Mouse (Mus musculus) urinary bladder, postnatal 14 days (tissue): ENCODE results near the gene Miip.

ENCODE experiments used
- DNase-seq: peaks from one replicate; pipeline ENCODE4 v3.0.0; 2021; ENCODE audit warnings: low spot score

Miip gene

DNA sequence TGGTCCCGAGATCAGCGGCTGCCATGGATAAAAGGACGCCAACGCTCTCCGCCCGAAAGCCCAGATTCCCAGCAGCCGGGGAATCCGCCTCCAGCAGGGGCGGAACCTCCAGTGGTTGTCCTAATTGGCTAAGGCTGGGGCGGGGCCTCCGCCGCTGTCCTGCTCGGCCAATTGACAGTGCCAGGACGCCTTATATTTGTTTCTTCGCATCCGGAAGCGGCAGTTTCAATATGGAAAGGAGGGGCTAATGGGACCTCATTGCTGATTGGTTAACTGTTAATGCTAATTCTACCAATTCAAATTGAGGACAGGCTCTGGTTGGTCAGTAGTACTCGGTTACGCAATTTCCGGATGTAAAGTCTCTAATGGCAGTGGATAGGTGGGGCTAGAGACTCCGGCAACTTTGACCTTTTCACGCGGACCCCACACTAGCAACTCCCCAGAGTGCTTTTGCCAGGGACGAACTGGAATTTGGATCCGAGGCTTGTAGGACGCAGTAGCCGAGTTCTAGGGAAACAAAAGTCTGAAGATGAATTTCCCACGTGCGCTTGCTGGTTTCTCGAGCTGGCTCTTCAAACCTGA lies at the start of gene Miip, which contains the start of gene Fv1:
TSS of gene Miip (minus strand) at position 367 of the 582 bp plus-strand sequence.
TSS of gene Fv1 (plus strand) at position 530 of the 582 bp plus-strand sequence.
- peak; percentile 95 for DNase-seq

- DNase-seq = no peak
These were observed 40.9 kb upstream of the Miip start for GRCm38 (mm10) chr4:147909486-147909885.

- peak; percentile 63 for DNase-seq
These were observed 37.6 kb upstream of the Miip start for GRCm38 (mm10) chr4:147906230-147906629.

DNA sequence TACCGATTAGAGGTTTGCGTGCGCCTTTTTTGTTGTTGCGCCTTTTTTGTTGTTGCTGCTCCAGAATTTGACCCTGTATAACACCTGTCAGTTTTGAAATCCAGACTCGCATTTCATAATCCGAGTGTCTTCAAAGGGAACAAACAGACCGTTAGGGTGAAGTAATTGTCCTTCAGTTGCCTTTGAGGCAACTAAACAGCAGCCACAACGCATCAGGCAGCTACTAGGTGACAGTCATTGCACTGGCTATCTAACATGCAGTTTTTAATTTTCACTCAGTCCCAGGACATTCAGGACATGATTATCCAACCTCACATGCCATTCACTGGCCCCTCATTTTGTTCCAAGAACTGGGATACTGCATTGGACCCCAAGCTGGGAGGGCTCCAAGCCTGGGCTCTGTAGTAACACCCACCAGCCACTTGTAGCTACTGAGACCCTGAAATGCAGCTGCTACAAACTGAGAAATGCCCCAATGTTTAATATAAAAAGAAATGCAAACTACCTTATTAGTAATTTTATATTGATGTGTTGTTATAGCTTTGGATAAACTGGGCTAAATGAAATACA lies 36.6 kb upstream of the Miip start:
- no peak for DNase-seq

DNA sequence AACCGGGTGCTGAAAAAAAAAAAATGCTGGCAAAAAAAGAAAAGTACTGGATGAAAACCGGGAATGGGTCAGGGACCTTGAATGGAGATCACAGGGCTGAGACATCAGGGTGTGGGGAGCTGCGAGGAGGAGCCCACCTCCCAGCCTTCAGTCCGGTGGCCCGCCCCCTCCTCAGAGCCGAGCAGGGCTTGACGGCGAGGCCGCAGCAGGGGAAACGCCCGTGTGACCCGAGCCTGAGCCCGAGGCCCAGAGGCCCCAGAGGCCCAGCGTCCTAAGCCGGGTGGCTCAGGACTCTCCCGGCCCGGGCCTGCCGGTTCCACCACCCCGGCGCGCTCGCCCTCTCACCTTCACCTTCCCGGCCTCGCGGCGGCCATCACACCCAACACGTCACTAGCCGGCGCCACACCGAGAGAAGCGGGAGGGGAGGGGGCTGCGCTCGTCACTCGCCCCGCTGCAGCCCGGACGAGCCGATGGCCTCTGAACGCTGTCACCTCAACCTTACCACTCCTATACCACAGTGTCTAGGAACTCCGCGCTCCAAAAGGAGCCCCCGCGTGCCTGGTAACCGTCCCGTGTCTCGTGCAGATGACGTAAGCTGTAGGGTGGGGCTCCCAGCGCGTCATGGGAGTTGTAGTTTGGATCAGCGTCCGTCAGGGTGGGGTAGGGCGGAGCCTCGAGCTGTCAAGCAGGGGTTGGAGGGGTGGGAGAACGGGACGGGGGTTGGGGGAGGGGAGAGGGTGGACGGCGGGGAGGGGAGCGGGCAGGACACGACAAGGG lies 35.9 kb upstream of the Miip start, which contains the start of gene Mfn2:
TSS of gene Mfn2 (minus strand) at position 392 of the 777 bp plus-strand sequence.
- peak; percentile 89 for DNase-seq

DNA sequence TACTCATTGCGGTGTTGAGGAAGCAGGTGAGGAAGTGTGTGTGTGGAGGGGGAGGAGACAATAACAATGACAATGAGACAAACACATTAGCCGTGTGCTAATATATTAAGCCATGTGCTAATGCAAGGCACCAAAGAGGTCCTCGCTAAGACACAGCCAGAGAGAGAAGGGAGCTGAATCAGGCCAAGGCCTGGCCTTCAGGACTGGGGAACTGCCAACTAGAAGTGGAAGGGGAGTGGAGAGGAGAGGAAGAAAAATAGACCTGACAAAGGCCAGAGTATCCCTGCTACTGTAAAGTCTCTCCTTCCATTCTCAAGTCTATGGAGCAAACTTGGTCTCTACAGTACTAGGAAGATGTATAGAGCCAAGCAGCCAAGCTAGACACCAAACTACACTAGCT lies 35.0 kb upstream of the Miip start:
- DNase-seq = no peak

- DNase-seq = no peak
These were observed 34.4 kb upstream of the Miip start for GRCm38 (mm10) chr4:147902906-147903500.

GRCm38 (mm10) chr4:147900452-147900851 lies 31.8 kb upstream of the Miip start:
- DNase-seq = no peak

- DNase-seq = no peak
These were observed 28.7 kb upstream of the Miip start for GRCm38 (mm10) chr4:147897348-147897747.

DNA sequence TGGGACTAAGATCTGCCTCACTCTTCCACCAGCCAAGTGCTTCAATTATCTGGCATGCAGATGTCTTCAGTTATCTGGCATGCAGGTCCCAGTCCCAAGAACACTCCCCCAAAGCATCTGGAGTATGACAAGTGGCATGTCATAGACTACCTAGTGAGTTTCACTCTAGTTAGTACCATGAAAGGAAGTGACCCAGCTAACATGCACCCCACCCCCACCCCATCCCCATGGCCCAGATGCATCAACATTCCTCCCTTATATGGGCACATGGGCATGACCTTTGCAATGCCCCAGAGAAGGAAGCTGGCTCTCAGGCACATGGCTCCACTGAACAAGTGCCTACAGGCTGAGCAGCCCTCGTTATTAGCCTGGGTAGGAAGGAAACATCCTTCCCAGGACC lies 27.8 kb upstream of the Miip start:
- no peak for DNase-seq

- DNase-seq = no peak
These were observed 27.3 kb upstream of the Miip start for GRCm38 (mm10) chr4:147895815-147896330.

GRCm38 (mm10) chr4:147890341-147890740 lies 21.7 kb upstream of the Miip start:
- DNase-seq = no peak

- DNase-seq = no peak
These were observed 19.6 kb upstream of the Miip start for GRCm38 (mm10) chr4:147888237-147888636.

DNA sequence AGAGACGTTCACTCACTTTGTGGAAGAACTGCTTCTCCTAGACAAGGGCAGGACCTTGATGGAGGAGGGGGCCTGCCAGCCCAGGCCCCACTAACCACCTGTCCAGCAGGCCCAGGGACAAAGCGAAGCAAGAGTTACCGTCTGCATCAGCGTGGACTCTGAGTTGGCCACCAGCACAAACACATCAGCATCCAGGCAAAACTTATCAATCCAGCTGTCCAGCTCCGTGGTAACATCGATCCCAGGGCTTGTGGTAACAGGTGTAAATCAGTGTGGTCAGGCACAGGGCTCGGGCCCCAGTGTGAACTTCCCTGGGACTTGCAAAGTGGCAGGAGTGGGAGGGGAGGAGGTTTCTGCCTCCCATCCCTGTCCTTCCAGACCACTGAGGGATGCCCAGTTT lies 18.7 kb upstream of the Miip start:
- no peak for DNase-seq

DNA sequence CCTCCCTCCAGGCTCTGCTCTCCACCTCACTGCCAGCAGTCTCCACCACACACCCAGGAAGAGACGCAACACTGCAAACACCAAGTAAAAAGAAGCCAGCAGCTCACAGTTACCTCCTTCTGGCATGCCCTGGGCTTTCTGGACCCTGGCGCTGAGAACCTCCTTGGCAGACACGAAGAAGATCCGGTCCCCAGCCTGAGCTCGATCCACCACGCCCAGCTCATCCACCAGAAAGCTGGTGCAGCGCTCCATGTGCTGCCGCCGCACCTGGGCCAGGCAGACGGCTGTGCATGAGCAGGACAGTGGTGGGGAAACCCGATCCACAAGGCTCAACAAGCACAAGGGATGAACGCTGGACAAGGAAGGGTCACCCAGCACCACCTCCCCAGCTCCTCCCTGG lies 17.5 kb upstream of the Miip start:
- DNase-seq = no peak

- no peak for DNase-seq
These were observed 15.5 kb upstream of the Miip start for GRCm38 (mm10) chr4:147884138-147884537.

DNA sequence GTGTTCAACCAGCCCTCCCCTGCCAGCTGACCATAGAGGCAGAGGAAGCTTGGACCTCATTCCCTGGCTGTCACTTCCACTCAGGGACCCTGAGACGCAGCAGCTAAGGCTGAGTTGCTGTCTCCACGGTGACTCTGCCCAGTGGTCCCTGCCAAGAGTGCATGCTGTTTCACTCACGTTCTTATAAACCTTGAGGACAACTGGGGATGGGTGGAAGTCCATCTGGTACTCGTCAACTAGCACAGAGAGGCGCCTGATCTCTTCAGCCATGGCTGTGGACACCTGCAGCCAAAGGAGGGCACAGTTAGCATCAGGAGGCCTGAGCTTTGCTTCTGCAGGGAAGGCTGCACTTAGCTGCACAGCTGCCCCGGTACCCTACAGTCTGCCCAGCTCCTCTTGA lies 14.4 kb upstream of the Miip start:
- no peak for DNase-seq

DNA sequence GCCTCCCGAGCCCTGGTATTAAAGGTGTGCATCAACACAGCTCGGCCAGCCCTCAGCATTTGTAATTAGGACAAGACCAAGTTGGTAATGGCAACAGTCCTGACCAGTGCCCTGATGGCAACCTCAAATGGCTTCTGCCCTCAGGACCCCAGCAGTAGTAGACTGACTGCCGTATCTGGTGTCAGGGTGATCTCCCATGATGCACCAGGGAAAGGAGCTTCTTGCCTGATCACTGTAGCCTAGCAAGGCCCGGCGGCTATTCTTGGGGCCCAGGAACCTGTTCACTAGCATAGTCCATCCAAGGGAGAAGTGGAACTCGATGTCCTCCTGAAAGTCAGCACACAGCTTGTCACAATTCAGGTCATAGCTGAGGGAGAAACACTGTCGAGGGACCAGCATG lies 13.2 kb upstream of the Miip start:
- DNase-seq = no peak

- DNase-seq = no peak
These were observed 11.2 kb upstream of the Miip start for GRCm38 (mm10) chr4:147879865-147880264.

GRCm38 (mm10) chr4:147879456-147879855 lies 10.8 kb upstream of the Miip start:
- no peak for DNase-seq

DNA sequence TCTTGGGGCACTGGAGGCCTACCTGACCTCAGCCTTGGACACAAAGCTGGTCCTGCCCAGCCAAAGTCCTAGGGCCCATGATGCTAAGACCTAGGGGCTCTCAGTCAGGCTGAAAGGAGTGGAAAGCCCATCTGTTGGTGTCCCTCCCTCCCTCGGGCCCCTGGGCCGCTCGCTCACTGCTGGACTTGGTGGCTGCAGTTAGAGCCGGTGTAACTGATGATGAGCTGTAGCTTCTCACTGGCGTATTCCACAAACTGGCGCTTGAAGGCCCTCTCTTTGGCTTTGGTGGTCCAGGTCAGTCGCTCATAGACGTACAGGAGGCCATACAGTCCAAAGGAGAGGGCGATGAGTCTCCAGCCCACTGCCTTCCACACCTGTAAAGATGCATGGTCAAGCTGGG lies 9.9 kb upstream of the Miip start:
- no peak for DNase-seq

DNA sequence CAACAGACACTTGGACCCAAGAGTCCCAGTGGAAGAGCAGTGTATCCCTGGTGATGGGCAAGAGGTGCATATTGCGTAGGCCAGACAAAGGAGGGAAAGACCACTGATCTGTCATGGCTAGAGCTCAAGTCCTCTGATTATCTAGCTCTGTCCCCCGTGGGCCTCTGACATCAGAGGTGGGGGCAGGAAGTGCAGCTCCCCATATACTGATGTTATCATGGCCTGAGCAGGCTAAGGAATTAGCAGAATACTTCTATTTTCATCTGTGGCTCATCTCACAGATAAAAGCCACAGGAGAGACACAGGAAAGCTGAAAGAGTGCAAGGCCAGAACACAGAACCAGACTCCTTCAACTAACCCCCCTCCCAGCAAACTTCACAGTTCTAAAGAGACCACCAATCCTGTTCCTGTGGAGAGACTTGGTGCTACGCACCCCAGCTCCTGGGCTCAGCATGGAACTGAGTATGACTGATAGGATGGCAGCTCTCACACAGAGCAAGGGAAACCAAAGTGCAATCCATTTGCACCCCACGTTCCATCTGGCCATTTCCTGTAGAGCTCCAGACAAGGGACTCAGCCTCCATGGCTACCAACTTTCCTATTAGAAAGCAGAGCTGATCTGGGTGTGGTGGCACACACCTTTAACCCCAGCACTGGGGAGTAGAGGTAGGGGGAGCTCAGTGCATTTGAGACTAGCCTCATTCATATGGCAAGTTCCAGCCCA lies 7.4 kb upstream of the Miip start:
- DNase-seq = no peak
